In the genomic region with DNA sequence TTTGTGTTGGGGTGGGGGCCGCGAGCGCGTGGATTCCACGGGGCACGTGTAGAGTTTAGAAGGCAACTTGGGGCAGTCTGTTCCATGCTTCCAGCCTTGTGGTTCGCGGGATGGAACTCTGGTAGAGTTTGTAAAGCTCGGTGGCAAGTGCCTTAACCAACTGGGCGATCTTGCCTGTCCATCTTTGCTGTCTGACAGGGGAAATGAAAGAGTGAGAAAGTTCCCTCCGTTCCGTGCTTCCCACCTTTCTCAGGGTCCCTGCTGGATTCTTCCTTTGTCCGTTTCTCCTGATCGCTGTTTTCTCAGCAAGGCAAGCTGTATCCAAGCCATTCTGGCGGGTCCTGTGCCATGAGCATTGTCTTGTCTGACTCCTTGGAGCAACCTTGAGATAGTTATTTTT, we compare ENCODE assay signal across 8 mouse cellular contexts. TPM values are rescaled to one million over a fixed set of nuclear protein-coding genes. Genes with fewer than 3 reads are reported as not detected.
DNase-seq lines count a peak whose midpoint lies in the region; ATAC-seq lines count a peak whose summit lies in the region.

No protein-coding gene starts in this region.

- 2% methylated on average over 15 of the region's 15 CpGs for WGBS in lung, embryonic 15.5 days
- WGBS in embryonic facial prominence, embryonic 11.5 days = 5% methylated on average over 15 of the region's 15 CpGs
- WGBS in intestine, embryonic 16.5 days = 3% methylated on average over 15 of the region's 15 CpGs
- WGBS in neural tube, embryonic 11.5 days = 8% methylated on average over 15 of the region's 15 CpGs

- H3K9ac ChIP-seq in lung, embryonic 15.5 days = peak overlapping the region; percentile 81
- peak overlapping the region; percentile 92 for H3K9ac ChIP-seq in embryonic facial prominence, embryonic 11.5 days (replicated peaks; ENCODE audit: low read length)
- H3K9ac ChIP-seq in intestine, embryonic 16.5 days (ENCODE audit: low read depth, low read length) = peak overlapping the region; percentile 90
- H3K9ac ChIP-seq in neural tube, embryonic 11.5 days (ENCODE audit: low read length) = peak overlapping the region; percentile 89

- H3K9me3 ChIP-seq in lung, embryonic 15.5 days = no peaks in the 10 kb centered on the region
- no peaks in the 10 kb centered on the region for H3K9me3 ChIP-seq in embryonic facial prominence, embryonic 11.5 days (replicated peaks; ENCODE audit: control insufficient read depth, low read length)
- H3K9me3 ChIP-seq in intestine, embryonic 16.5 days (ENCODE audit: control insufficient read depth, low read length) = no peaks in the 10 kb centered on the region
- no peaks in the 10 kb centered on the region for H3K9me3 ChIP-seq in neural tube, embryonic 11.5 days (ENCODE audit: control insufficient read depth, low read length)

- peaks cover 18% of the 10 kb centered on the region for H3K4me1 ChIP-seq in lung, embryonic 15.5 days
- no peaks in the 10 kb centered on the region for H3K4me1 ChIP-seq in embryonic facial prominence, embryonic 11.5 days (ENCODE audit: control insufficient read depth, insufficient read depth, low read length)
- no peaks in the 10 kb centered on the region; the same call in 1 of the 2 replicates for H3K4me1 ChIP-seq in intestine, embryonic 16.5 days (ENCODE audit: control insufficient read depth, insufficient read depth, low read length)
- peaks cover 5% of the 10 kb centered on the region; the same call in 1 of the 2 replicates for H3K4me1 ChIP-seq in neural tube, embryonic 11.5 days (ENCODE audit: control insufficient read depth, insufficient read depth, low read length)

- H3K27me3 ChIP-seq in lung, embryonic 15.5 days = peaks cover 23% of the 10 kb centered on the region; the same call in 1 of the 2 replicates
- no peaks in the 10 kb centered on the region for H3K27me3 ChIP-seq in embryonic facial prominence, embryonic 11.5 days (ENCODE audit: control insufficient read depth, insufficient read depth, low read length)
- peaks cover 2% of the 10 kb centered on the region; the same call in 1 of the 2 replicates for H3K27me3 ChIP-seq in intestine, embryonic 16.5 days (replicated peaks; ENCODE audit: control insufficient read depth, insufficient read depth, low read length)
- peaks cover 4% of the 10 kb centered on the region; the same call in 1 of the 2 replicates for H3K27me3 ChIP-seq in neural tube, embryonic 11.5 days (ENCODE audit: control insufficient read depth, insufficient read depth, low read length)

- peak overlapping the region; percentile 83 for H3K4me3 ChIP-seq in lung, embryonic 15.5 days
- peak overlapping the region; percentile 76 for H3K4me3 ChIP-seq in embryonic facial prominence, embryonic 11.5 days (ENCODE audit: low read depth, low read length)
- H3K4me3 ChIP-seq in intestine, embryonic 16.5 days (ENCODE audit: low read length) = peak overlapping the region; percentile 87
- H3K4me3 ChIP-seq in neural tube, embryonic 11.5 days (ENCODE audit: low read depth, low read length) = peak overlapping the region; percentile 82

- peaks cover 9% of the 10 kb centered on the region; the same call in 1 of the 2 replicates for H3K36me3 ChIP-seq in lung, embryonic 15.5 days
- no peaks in the 10 kb centered on the region for H3K36me3 ChIP-seq in embryonic facial prominence, embryonic 11.5 days (replicated peaks; ENCODE audit: control insufficient read depth, insufficient read depth, low read depth, low read length)
- H3K36me3 ChIP-seq in intestine, embryonic 16.5 days (ENCODE audit: control insufficient read depth, insufficient read depth, low read length) = peaks cover under 1% of the 10 kb centered on the region; the same call in 1 of the 2 replicates
- H3K36me3 ChIP-seq in neural tube, embryonic 11.5 days (ENCODE audit: control insufficient read depth, insufficient read depth, low read length) = no peaks in the 10 kb centered on the region

- peak overlapping the region; percentile 56; the same call in 1 of the 2 replicates for H3K27ac ChIP-seq in lung, embryonic 15.5 days
- H3K27ac ChIP-seq in embryonic facial prominence, embryonic 11.5 days (replicated peaks; ENCODE audit: low read depth, low read length) = no peak overlapping the region
- H3K27ac ChIP-seq in intestine, embryonic 16.5 days (ENCODE audit: low read length) = no peak overlapping the region
- no peak overlapping the region for H3K27ac ChIP-seq in neural tube, embryonic 11.5 days (ENCODE audit: low read depth, low read length)

- no peak for DNase-seq in lung, adult 18-20 months
- peak; percentile 48 for DNase-seq in embryonic facial prominence, embryonic 11.5 days (ENCODE audit: low spot score)
- DNase-seq in neural tube, embryonic 11.5 days (ENCODE audit: low spot score) = peak; percentile 51
- no peak for DNase-seq in frontal cortex, postnatal 36 days (ENCODE audit: low spot score in 2 of 2)
- DNase-seq in adrenal gland, adult 8-10 months = no peak
- no peak for DNase-seq in cerebellum, adult 8-10 months

- peak; percentile 16; the same call in 1 of the 2 replicates for ATAC-seq in lung, embryonic 15.5 days (ENCODE audit: borderline replicate concordance, extremely low read depth, low FRiP score, low TSS enrichment)
- ATAC-seq in embryonic facial prominence, embryonic 11.5 days (replicated peaks; ENCODE audit: insufficient number of reproducible peaks, low FRiP score, low TSS enrichment, low read depth) = no peak; the same call in 1 of the 2 replicates
- ATAC-seq in intestine, embryonic 16.5 days = peak; percentile 24; the same call in 1 of the 2 replicates
- peak; percentile 21 for ATAC-seq in neural tube, embryonic 11.5 days (ENCODE audit: insufficient read depth, low FRiP score, low TSS enrichment)

- peak overlapping the region; percentile 89 for H3K4me2 ChIP-seq in lung, embryonic 15.5 days
- H3K4me2 ChIP-seq in embryonic facial prominence, embryonic 11.5 days (ENCODE audit: low read depth, low read length) = peak overlapping the region; percentile 81
- H3K4me2 ChIP-seq in intestine, embryonic 16.5 days (ENCODE audit: low read depth, low read length) = peak overlapping the region; percentile 91
- peak overlapping the region; percentile 73 for H3K4me2 ChIP-seq in neural tube, embryonic 11.5 days (ENCODE audit: low read depth)

RNA-seq across cellular contexts. Expression of a gene that starts 0.7 kb away (rescaled TPM):
- 38.4 and 38.9 TPM in 2 replicates for polyA plus RNA-seq in lung, embryonic 15.5 days (2015; fragmentation: Nextera tagmentation; extraction: Ambion mirVana)
- polyA plus RNA-seq in embryonic facial prominence, embryonic 11.5 days (2014; fragmentation: Nextera tagmentation; extraction: Ambion mirVana) = 85.5 and 87.6 TPM in 2 replicates
- 28.9 and 29.5 TPM in 2 replicates for polyA plus RNA-seq in intestine, embryonic 16.5 days (2015; fragmentation: Nextera tagmentation; extraction: Ambion mirVana)
- 71.8 and 73.9 TPM in 2 replicates for polyA plus RNA-seq in neural tube, embryonic 11.5 days (2014; fragmentation: Nextera tagmentation; extraction: Ambion mirVana)
- 10 to 100 TPM; 41.5 to 55.0 (median 44.9) TPM for total RNA-seq in adrenal gland, adult 8-10 months (2022)

RNA-seq across cellular contexts. Expression of a gene that starts 10.8 kb away (rescaled TPM):
- polyA plus RNA-seq in lung, embryonic 15.5 days (2015; fragmentation: Nextera tagmentation; extraction: Ambion mirVana) = 2.9 and 3.6 TPM in 2 replicates
- 5.0 and 7.8 TPM in 2 replicates for polyA plus RNA-seq in embryonic facial prominence, embryonic 11.5 days (2014; fragmentation: Nextera tagmentation; extraction: Ambion mirVana)
- polyA plus RNA-seq in intestine, embryonic 16.5 days (2015; fragmentation: Nextera tagmentation; extraction: Ambion mirVana) = 3.8 and 5.4 TPM in 2 replicates
- polyA plus RNA-seq in neural tube, embryonic 11.5 days (2014; fragmentation: Nextera tagmentation; extraction: Ambion mirVana) = 6.6 and 10.0 TPM in 2 replicates
- total RNA-seq in adrenal gland, adult 8-10 months (2022) = 100 to 1,000 TPM in 2 of 4 experiments, 10 to 100 TPM in 2; 48.1 to 255 (median 118) TPM

Comparison
In these comparisons a context has a peak if more than half of its experiments do, and no peak if none do; other contexts are left out.
1. DNase-seq: peak in embryonic facial prominence, embryonic 11.5 days (single experiment) and neural tube, embryonic 11.5 days (single experiment); none in lung, adult 18-20 months (0 of 2), frontal cortex, postnatal 36 days (0 of 2), adrenal gland, adult 8-10 months (single experiment) and cerebellum, adult 8-10 months (single experiment).
2. Peak in every context shown above with its lines, with median percentiles within 50 percentile points of each other: H3K4me2 ChIP-seq, H3K4me3 ChIP-seq and H3K9ac ChIP-seq.